Mouse (Mus musculus) bone marrow macrophage, adult 2 months (primary cell): Measurements from ENCODE around the gene Ucp1. TPM values are rescaled to one million over a fixed set of nuclear protein-coding genes. Genes with fewer than 3 reads are reported as not detected.
A peak's percentile ranks its signal among the peaks of the same experiment; 100 is the strongest.

ENCODE experiments used
- H3K27ac ChIP-seq: 2 replicates; pipeline ENCODE4 v1.5.1; 2012; ENCODE audit warnings: low read depth, low read length; ENCODE audit not compliant: insufficient read depth
- H3K4me1 ChIP-seq: 2 replicates; pipeline ENCODE4 v1.6.1; 2012; ENCODE audit warnings: low read length; ENCODE audit not compliant: control insufficient read depth, insufficient read depth
- H3K4me3 ChIP-seq: 2 replicates; pipeline ENCODE4 v1.5.1; 2012; ENCODE audit warnings: mild to moderate bottlenecking, low read length, moderate library complexity; ENCODE audit not compliant: insufficient read depth
- CTCF ChIP-seq: IDR thresholded peaks from 2 replicates; pipeline ENCODE4 v1.5.1; 2012; ENCODE audit warnings: low read depth, mild to moderate bottlenecking, low read length, moderate library complexity
- POLR2A ChIP-seq: IDR thresholded peaks from 2 replicates; pipeline ENCODE4 v1.6.1; 2012; ENCODE audit warnings: mild to moderate bottlenecking, low read depth, low read length, borderline replicate concordance
- polyA plus RNA-seq: library from polyadenylated mRNA; stranded (reverse); fragments of >200 nt; gene quantifications from 2 replicates; pipeline ENCODE4 v1.2.4, GENCODE M21; 2012; ENCODE audit not compliant: missing spikeins, insufficient read depth, insufficient read length

Ucp1 gene
- 0.49 and 1.1 TPM in 2 replicates for polyA plus RNA-seq

GRCm38 (mm10) chr8:83290176-83290575, at the start of gene Ucp1:
Ucp1 (plus strand) TSS chr8:83290352.
- no peaks in the 10 kb centered on the region for H3K4me1 ChIP-seq
- TF ChIP-seq CTCF (no peak), POLR2A (no peak)
- H3K4me3 ChIP-seq, result no peak within 1 kb of the TSS
- no peak within 1 kb of the TSS for H3K27ac ChIP-seq

- TF ChIP-seq POLR2A (no peak), CTCF (no peak)
- peak overlapping the region; percentile 8; the same call in 1 of the 2 replicates for H3K4me3 ChIP-seq
- H3K4me1 ChIP-seq, result peaks cover 11% of the 10 kb centered on the region
- H3K27ac ChIP-seq, result peak overlapping the region; percentile 65
Measured at GRCm38 (mm10) chr8:83244151-83244550, 46.0 kb upstream of the Ucp1 start.

- H3K4me3 ChIP-seq, result no peak overlapping the region
- H3K27ac ChIP-seq, result no peak overlapping the region
- no peaks in the 10 kb centered on the region for H3K4me1 ChIP-seq
- no peak for TF ChIP-seq POLR2A
- no peak for TF ChIP-seq CTCF
Measured at GRCm38 (mm10) chr8:83250858-83251257, 39.3 kb upstream of the Ucp1 start.

GRCm38 (mm10) chr8:83251362-83252246, 38.5 kb upstream of the Ucp1 start:
- TF ChIP-seq POLR2A (no peak), CTCF (no peak)
- Histone ChIP-seq H3K27ac (no peak overlapping the region), H3K4me3 (no peak overlapping the region), H3K4me1 (no peaks in the 10 kb centered on the region)

GRCm38 (mm10) chr8:83252791-83253190, 37.4 kb upstream of the Ucp1 start:
- TF ChIP-seq POLR2A, result no peak
- TF ChIP-seq CTCF, result no peak
- no peak overlapping the region for H3K27ac ChIP-seq

GRCm38 (mm10) chr8:83257631-83258030, 32.5 kb upstream of the Ucp1 start:
- H3K27ac ChIP-seq, result no peak overlapping the region
- TF ChIP-seq CTCF (no peak), POLR2A (no peak)

More at GRCm38 (mm10) chr8:83252791-83253190, 37.4 kb upstream of the Ucp1 start:
- H3K4me1 ChIP-seq, result no peaks in the 10 kb centered on the region
- H3K4me3 ChIP-seq, result no peak overlapping the region

GRCm38 (mm10) chr8:83260418-83261215, 29.5 kb upstream of the Ucp1 start:
- no peak overlapping the region for H3K27ac ChIP-seq
- H3K4me3 ChIP-seq, result no peak overlapping the region
- TF ChIP-seq CTCF, result peak; percentile 71
- no peak for TF ChIP-seq POLR2A
- no peaks in the 10 kb centered on the region for H3K4me1 ChIP-seq

More at GRCm38 (mm10) chr8:83257631-83258030, 32.5 kb upstream of the Ucp1 start:
- Histone ChIP-seq H3K4me3 (no peak overlapping the region), H3K4me1 (no peaks in the 10 kb centered on the region)

- peaks cover 2% of the 10 kb centered on the region; the same call in 1 of the 2 replicates for H3K4me1 ChIP-seq
- no peak overlapping the region for H3K27ac ChIP-seq
- no peak overlapping the region for H3K4me3 ChIP-seq
- no peak for TF ChIP-seq CTCF
- TF ChIP-seq POLR2A, result no peak
Measured at GRCm38 (mm10) chr8:83271172-83271571, 19.0 kb upstream of the Ucp1 start.

- TF ChIP-seq CTCF, result no peak
- TF ChIP-seq POLR2A, result no peak
- Histone ChIP-seq H3K27ac (no peak overlapping the region), H3K4me3 (no peak overlapping the region), H3K4me1 (peaks cover 2% of the 10 kb centered on the region; the same call in 1 of the 2 replicates)
Measured at GRCm38 (mm10) chr8:83272464-83272863, 17.7 kb upstream of the Ucp1 start.
